Mouse (Mus musculus) spleen, postnatal 10 days (tissue): ENCODE measurements around the gene Dnmt3l.
"Not testable (repeated sequence)": the region's sequence is repeated elsewhere in the genome, so short reads cannot be mapped to it uniquely, and the experiment has no call there.

Source experiments
- DNase-seq, 2 experiments: peaks; one replicate each; pipeline ENCODE4 v3.0.0; 2021 to 2022; ENCODE audit warnings: low spot score in 2 of 2

The Dnmt3l gene

DNA sequence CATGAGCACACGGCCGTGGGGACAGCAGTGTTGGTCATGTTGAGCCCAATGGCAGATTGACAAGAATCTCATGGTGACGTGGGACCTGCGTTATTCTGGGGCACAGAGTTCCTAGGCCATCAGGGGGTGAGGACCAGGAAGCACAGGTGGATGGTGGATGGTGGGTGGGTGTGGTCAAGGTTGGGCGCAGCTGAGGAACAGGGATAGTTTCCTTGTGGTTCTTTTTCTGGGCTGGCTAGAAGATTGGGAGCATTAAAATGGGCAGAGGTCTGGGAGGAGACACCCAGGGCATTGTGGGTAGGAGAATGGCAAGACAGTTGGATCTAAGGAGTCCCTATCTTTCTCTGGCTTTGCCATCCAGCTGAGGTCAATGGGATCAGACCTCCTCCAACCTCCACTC, at the start of gene Dnmt3l:
TSS of gene Dnmt3l (plus strand) at position 301 of the 400 bp plus-strand sequence.
- DNase-seq = no peak

DNA sequence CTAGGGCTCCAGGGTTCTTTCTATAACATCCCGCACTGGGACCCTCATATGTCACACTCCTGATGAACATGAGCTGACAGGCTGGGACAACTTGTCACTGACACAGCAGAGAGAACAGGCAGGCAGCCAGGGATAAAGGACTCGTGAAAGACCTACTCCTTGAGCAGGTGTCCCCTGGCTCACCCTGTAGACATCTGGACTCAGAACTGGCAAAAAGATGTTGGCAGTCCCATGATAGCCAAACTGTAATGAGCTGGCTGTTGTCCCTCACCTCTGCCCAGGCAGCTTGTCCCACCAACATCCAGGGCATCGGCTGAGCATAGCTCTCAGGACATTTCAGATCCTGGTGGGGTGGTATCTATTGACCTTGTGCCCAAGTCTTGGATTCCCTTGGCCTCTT, 46.1 kb upstream of the Dnmt3l start:
- DNase-seq = no peak

DNA sequence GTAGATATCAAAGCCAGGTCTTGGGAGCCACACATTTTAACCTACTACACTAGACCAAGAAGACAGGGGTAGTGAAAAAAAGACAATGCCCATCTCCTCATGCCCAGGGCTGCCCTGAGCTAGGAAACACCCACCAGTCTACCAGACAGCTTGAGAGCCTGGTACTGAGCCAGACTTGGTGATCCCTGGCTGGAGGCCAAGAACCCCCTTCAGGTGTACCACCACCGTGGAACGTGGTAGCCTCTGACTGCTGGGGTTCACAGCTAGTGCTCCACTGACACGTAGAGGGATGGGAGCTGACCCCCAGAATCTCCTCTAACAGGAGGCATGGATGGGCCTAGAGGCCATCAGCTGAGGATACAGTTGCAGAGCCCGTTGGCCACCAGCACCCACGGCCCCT, 41.5 kb upstream of the Dnmt3l start:
- DNase-seq = no peak

DNA sequence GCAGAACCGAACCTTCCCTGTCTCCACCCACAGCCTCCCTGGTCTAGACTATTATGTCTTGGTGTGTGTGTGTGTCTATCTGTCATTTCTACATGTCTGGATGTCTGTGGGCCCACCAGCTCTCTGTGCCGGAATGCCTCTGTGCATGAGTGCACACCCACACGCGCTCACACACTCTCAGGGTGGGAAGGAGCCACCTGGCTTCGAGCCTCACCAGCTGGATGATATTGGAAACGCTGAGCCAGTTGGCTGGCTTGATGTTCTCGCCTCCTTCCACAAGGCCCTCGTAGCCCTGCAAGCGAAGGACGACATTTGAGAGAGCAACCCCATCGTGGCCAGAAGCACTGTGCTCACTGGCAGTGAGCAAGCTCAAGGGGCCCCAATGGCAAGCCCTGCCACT, 40.0 kb upstream of the Dnmt3l start:
- no peak for DNase-seq

DNA sequence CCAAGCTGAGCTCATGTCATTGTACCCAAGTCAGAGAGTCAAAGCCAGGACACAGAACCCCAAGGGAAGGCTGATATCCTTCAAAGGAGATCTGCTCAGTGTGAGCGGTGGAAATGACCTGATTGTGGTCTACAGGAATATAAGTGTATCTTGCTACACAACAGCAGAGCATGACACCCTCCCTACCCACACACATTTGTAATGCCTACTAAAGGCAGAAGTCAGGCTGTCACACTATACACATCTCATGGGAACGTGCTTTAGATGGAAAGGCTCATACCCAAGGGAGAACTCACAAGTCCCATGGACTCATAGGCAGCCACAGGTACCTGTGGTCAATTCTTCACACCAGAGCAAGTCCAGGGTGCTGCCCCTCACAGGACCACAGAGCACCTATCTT, 39.4 kb upstream of the Dnmt3l start:
- no peak for DNase-seq

DNA sequence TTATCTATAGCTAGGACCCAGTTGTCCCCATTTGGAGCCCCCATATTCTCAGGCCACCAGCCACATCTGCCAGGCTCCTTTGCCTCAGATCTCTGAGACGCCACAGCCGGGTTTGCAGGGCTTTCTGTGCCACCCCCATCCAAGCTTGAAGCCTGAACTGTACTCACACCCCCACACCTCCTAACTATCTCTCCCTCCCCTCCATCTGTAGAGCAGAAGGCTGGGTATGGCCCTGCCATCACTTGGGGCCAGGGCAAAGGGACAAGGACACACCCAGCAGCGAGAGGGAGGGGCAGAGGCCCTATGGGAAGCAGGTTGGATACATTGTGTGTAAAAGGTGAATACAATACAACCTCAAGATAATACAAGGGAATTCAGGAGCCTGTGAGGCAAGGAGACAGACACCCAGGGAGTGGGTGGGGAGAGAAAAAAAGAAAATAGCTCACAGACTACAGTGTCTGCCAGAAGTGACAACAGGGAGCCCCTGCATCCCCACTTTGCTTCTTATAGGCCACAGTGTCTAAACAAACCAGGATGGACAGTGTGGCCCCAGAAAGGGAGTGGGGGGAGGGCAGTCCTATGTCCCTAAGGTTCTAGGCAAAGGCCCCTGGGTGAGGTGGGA, 37.2 kb upstream of the Dnmt3l start:
- DNase-seq = no peak

DNA sequence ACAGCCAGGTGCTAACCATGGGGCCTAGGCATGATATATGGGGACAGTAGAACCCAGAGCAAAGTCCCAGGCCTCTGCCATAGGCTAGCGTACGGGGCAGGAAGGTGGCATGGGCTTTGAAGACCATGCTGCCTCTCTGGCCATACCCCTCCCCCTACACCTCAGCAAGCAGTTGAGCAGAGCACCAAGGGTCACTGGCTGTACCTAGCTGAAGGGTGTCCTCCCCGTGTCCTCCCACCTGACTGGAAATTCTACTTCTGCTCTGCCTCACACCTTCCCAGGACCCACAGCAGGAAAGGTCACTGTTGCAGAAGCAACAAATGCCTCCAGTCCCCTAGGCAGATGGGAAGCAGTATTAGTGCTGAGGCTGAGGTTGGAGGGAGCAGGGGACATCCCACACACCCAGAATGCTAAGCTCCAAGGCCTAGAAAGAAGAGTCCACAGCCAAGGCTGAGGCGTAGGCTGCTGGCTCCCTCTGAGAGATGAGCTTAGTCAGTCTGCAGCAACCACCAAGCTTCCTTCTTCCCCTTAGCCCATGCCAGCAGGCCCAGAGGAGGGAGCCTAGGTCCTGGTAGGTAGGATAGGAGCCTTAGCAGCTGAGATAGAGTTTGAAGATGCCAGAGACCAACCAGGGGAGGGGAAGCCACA, 35.8 kb upstream of the Dnmt3l start:
- no peak for DNase-seq

DNA sequence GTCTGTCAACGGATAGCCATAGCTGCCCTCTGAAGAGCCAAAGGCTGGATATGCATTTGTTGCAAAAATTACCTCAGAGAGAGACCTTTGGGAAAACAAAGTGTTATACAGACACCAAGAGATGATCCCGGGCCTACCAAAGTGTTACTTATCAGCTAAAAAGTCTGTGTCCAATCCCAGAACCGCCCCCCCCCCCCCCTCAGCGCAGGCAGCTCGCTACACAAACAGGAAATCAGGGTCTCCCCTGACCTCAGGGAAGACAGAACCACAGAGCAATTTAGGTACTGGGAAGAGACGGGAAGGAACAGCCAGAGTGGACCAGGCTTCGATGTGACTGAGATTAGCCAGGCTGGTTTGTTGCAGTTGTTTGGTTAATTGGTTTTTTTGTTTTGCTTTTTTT, 34.5 kb upstream of the Dnmt3l start:
- DNase-seq = no peak

DNA sequence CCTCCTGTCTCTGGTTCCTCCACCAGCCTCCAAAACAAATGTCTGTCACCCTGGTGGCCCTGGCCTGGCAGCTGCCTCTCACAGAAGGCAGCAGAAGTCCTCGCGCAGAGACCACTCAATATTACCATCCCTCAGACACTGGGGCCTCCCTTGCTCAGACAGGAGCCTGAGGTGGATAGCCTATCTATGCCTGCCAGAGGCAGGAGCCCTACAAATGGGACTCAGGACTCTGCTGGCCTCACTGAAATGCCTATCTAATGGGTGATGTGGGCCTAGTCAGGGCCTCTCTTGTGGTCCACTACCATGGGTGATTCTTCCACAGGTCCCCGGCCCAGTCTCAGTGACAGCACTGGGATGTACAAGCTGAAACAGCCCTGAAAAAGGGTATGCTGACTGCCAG, 33.6 kb upstream of the Dnmt3l start:
- DNase-seq = no peak

DNA sequence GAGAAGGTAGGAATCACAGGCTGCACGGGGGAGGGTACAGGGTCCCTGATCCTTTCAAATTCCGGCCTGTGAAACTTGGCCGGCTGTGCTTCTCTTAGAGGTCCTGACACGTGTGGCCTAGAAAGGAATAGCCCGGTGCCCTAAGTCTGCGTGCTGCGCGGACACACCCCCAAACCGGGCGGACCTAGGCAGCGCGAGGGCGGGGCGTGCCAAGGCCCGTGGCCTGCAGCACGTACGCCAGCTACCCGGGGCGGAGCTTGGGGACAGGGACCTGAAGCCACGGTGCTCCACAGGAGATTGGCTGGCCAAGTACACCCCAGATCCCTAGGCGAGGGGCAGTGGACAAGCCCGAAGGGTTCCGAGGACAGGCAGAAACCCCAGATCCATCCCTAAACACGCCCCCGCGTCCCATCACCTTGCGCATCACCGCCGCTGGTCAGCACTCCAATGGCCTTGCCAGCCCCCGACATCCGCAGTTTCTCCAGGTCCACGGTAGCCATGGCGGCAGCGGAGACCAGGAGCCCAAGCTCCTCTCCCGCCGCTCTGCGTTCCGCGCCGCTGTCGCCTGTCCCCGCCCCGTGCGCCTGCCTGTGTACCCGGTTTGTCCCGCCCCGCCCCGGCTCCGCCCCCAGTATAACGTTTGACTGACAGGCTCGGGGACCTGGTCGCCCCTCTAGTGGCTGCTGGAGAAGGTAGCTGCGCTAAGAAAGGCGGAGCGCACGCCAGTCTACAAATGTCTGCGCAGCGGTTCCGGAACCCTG, 32.4 kb upstream of the Dnmt3l start:
- peak; percentile 94 to 99 for DNase-seq

DNA sequence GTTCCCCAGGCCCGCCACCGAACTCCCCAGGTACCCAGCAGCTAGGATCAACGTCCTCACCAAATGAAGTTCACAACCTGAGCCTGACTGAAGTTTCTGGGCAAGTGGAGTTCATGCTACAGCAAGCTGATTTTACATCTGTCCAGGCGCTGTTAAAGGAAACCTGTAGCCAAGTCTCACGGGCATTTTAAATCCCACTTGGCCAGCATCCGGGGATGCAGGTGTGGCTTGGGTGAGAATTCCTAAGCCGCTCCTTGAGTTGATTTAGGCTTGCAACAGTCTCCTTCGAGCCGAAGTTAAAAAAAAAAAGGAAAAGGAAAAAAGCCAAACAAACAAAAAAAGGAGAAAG, 31.8 kb upstream of the Dnmt3l start, which contains the start of gene Pfkl:
TSS of gene Pfkl (minus strand) at position 139 of the 349 bp plus-strand sequence.
- no peak for DNase-seq

DNA sequence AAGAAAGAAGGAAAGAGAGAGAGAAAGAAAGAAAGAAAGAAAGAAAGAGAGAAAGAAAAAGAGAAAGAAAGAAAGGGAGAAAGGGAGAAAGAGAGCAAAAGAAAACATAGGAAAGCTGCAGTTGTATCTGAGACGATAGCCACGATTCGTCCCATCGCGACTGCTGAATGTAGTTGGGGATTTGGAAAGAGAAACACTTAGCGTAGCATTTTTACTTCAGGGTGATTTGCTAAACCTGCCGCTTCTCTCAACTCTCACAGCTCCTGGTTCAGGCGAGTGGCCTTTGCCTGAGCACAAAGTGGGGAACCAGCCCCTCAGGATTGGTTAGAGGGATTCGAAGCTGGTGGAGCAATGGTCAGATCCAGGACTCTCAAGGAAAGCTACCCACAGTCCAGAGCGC, 31.4 kb upstream of the Dnmt3l start:
- no peak for DNase-seq

DNA sequence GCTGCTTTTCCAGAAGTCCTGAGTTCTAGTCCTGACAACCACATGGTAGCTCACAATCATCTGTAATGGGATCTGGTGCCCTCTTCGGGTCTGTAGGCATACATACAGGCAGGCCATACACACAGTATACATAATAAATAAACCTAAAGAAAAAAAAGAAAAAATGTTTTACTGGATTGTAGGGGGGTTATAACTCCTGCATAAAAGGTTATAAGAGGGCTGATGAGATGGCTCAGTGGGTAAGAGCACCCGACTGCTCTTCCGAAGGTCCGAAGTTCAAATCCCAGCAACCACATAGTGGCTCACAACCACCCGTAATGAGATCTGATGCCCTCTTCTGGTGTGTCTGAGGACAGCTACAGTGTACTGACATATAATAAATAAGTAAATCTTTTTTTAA, 30.6 kb upstream of the Dnmt3l start:
- not testable (repeated sequence) for DNase-seq

DNA sequence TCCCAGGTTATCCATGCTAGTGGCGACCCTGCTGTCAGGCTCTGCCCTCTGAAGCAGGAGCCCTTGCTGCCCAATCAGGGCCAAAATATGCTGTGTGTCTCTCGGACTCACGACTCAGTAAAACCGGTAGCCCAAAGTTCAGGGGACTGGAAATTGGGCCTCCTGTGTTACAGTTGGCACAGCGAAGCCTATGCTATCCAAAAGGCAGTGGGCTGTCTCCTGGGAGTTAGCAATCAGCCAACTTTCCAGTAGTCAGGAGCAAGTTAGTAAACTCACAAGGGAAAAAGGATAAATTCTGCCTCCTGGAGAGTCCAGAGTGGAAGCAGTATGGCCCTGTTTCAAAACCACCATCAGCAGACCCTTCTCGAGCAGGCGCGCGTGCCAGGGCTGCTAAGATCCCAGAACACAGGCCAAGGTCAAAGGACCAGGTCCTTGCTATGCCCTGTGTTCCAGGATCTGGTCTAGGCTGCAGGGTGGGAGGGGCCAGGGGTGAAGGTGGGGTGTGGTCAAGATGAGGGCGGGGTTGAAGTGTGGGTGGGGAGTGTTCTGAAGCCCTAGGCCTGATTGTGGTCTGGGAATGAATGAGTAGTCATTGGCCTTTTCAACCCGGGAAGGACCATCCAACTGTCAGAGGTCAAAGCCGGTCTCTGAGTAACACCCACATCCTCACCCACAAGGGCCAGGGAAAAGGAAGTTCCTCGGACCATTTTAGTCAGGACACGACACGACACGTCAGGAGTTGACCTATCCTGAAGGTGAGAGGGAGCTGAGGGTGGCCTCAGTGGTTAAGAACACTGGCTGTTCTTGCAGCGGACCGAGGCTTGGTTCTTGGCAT, 28.9 kb upstream of the Dnmt3l start:
- no peak for DNase-seq

DNA sequence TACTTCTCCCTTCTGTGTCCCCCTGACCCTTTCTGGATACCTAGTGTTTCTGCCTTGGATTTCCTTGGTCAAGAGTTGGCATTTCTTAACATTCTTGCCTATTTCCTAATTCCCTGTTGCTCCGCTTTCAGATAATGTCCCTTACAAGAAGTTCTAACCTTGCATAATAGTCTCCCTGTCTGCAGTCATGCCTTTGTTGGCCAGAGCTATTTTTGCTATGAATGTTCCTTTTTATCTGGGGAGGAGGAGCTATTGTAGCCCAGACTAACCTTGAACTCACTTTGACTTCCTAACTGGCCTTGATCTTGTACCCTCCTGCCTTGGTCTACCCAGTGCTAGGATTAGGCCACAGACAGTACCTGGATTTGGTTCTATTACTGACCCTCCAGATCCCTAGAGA, 26.3 kb upstream of the Dnmt3l start:
- no peak for DNase-seq

DNA sequence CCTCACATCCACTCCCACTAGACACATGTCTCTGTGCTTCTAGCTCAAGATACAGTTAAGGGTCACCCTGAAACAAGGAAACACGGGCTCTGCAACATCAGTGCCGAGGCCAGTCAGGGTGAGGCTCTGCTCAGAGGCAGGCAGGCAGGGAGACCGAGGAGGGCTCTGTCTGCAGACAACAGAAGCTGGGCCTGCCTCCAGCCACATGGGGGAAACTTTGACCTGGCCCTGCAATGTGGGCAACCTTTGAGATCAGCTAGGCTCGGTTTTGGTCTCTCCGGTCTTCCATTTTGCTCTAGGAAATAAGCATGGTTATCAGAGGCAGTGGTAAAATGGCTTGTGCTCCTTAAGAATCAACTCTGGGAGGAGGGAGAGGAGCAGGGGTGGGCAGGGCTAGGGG, 25.4 kb upstream of the Dnmt3l start:
- no peak for DNase-seq

DNA sequence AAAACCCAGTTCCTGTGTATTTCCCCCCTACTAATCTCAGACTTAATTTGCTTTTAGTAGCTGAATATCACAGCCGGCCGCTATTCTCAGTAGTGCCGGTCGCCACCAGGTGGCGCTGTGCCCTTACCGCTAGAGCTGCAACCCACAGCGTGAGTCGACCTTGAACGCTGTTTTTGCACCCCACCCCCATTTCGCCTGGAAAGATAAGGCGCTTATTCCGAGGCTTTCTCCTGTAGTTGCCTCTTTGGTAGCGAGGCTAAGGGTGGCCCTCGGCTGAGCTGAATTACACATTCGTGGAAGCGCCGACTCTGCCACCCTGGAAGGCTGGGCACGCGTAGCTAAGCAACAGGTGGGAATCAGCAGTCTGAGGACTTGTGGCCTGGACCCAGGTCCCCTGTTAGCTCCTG, 22.9 kb upstream of the Dnmt3l start:
- DNase-seq = peak; percentile 78 to 92

DNA sequence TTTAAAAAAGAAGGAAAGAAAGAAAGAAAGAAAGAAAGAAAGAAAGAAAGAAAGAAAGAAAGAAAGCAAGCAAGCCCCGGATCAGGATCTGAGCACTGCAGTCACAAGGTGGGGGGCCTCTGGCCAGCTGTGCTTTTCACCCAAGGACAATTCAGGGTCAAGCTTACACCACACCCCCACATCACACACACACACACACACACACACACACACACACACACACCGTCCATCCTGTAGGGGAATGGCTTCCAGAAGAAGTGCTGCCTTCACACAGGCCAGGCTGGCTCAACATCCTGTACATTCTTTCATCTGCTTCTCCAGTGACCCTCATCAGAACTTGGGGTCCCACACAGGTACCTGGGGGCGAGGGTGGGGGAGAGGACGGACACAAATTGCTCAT, 22.5 kb upstream of the Dnmt3l start:
- no peak for DNase-seq

DNA sequence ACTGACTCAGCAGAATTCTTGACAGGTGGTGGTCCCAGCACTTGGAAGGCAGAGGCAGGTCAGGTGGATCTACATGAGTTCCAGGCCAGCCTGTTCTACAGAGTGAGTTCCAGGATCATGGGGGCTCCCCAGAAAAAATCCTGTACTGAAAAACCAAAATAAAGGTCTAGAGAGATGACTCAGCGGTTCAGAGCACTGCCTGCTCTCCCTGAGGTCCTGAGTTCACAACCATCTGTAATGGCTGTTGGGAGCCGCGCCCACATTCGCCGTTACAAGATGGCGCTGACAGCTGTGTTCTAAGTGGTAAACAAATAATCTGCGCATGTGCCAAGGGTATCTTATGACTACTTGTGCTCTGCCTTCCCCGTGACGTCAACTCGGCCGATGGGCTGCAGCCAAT, 21.8 kb upstream of the Dnmt3l start:
- peak in 1 of 2 experiments; percentile 33 for DNase-seq

DNA sequence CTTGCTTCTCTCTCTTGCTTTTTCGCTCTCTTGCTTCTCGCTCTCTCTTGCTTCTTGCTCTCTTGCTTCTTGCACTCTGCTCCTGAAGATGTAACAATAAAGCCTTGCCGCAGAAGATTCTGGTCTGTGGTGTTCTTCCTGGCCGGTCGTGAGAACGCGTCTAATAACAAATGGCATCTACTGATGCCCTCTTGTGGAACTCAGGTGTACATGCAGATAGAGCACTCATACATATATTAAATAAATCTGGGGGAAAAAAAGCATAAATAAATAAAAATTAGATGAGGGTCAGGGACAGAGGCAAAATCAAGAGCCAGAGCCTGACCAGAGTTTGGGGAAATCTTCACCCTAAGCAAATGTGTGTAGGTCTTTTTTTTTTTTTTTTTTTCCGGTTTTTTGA, 16.3 kb upstream of the Dnmt3l start:
- not testable (repeated sequence) for DNase-seq

DNA sequence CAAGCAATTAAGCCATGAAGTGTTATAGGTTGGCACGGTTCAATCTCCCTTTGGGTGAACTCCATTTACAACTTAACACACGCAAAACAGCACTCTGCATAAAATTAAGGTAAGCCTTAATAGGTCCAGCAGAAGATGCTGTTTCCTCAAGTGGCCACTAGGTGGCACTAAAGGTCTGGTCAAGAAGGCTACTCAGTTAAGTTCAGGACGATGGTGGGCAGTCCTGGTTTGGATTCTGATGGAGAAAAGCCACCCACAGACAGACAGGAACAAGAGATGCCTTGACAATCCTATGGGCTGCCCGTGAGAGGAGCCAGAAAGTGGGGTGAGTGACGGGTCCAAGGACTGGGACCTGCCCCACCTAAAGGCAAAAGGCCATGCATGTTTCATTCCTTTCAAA, 13.6 kb upstream of the Dnmt3l start:
- DNase-seq = peak in 1 of 2 experiments; percentile 83

DNA sequence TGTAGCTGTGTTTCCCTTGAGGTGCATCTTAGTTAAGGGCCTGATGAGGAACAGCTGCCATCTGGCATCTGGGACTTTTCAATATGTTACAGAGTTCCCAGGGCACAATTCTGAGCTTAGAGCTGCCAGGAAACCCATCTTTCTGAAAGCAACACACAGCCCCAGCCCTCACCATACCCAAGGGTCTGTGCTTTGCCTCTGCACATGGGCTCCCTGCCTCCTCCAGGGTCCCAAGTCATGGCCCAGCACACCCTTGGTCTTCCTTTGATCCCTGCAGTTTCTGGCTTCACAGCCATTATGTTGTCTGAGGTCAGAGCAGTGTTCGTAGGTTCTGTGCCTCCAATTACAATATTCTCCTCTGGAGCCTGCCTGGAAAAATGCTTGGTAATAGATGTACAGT, 12.7 kb upstream of the Dnmt3l start:
- no peak for DNase-seq
